Mouse (Mus musculus): ENCODE measurements at regions not wholly inside any gene's neighbourhood (a gene's known extent, or its start where the extent isn't known, plus 50 kb on each side); places are given as distances from the start of the nearest gene placed in this dataset.

GRCm38 (mm10) chr10:98806798-98807535, 107.2 kb upstream of the Atp2b1 start:
- Histone ChIP-seq H3K4me3 (ENCODE audit: insufficient read depth, low read length) (no peak overlapping the region), H3K27ac (ENCODE audit: insufficient read depth, low read length) (no peak overlapping the region), H3K4me1 (ENCODE audit: control insufficient read depth, insufficient read depth, low read length) (no peaks in the 10 kb centered on the region)
- TF ChIP-seq CTCF (IDR thresholded peaks at IDR 0.05; ENCODE audit: borderline replicate concordance, insufficient read depth, low read length) = no peak
- no peak for TF ChIP-seq POLR2A (IDR thresholded peaks at IDR 0.05; ENCODE audit: low read depth, low read length)

GRCm38 (mm10) chr10:98808644-98809043, 105.6 kb upstream of the Atp2b1 start:
- Histone ChIP-seq H3K4me3 (ENCODE audit: insufficient read depth, low read length) (no peak overlapping the region), H3K4me1 (ENCODE audit: control insufficient read depth, insufficient read depth, low read length) (no peaks in the 10 kb centered on the region), H3K27ac (ENCODE audit: insufficient read depth, low read length) (no peak overlapping the region)
- TF ChIP-seq CTCF (IDR thresholded peaks at IDR 0.05; ENCODE audit: borderline replicate concordance, insufficient read depth, low read length) = no peak
- no peak for TF ChIP-seq POLR2A (IDR thresholded peaks at IDR 0.05; ENCODE audit: low read depth, low read length)

GRCm38 (mm10) chr10:98829051-98829450, 85.2 kb upstream of the Atp2b1 start:
- Histone ChIP-seq H3K4me1 (ENCODE audit: control insufficient read depth, insufficient read depth, low read length) (no peaks in the 10 kb centered on the region), H3K27ac (ENCODE audit: insufficient read depth, low read length) (no peak overlapping the region), H3K4me3 (ENCODE audit: insufficient read depth, low read length) (no peak overlapping the region)
- TF ChIP-seq POLR2A (IDR thresholded peaks at IDR 0.05; ENCODE audit: low read depth, low read length) = no peak
- no peak for TF ChIP-seq CTCF (IDR thresholded peaks at IDR 0.05; ENCODE audit: borderline replicate concordance, insufficient read depth, low read length)

- no peak for TF ChIP-seq POLR2A (IDR thresholded peaks at IDR 0.05; ENCODE audit: low read depth, low read length)
- no peak for TF ChIP-seq CTCF (IDR thresholded peaks at IDR 0.05; ENCODE audit: borderline replicate concordance, insufficient read depth, low read length)
- H3K27ac ChIP-seq (ENCODE audit: insufficient read depth, low read length) = no peak overlapping the region
- no peaks in the 10 kb centered on the region for H3K4me1 ChIP-seq (ENCODE audit: control insufficient read depth, insufficient read depth, low read length)
- H3K4me3 ChIP-seq (ENCODE audit: insufficient read depth, low read length) = no peak overlapping the region
Measured at GRCm38 (mm10) chr10:98831488-98831887, 82.7 kb upstream of the Atp2b1 start.

GRCm38 (mm10) chr10:98837289-98838181, 76.7 kb upstream of the Atp2b1 start:
- Histone ChIP-seq H3K27ac (ENCODE audit: insufficient read depth, low read length) (no peak overlapping the region), H3K4me1 (ENCODE audit: control insufficient read depth, insufficient read depth, low read length) (no peaks in the 10 kb centered on the region), H3K4me3 (ENCODE audit: insufficient read depth, low read length) (no peak overlapping the region)
- no peak for TF ChIP-seq CTCF (IDR thresholded peaks at IDR 0.05; ENCODE audit: borderline replicate concordance, insufficient read depth, low read length)

GRCm38 (mm10) chr10:98838926-98839679, 75.1 kb upstream of the Atp2b1 start:
- TF ChIP-seq CTCF (IDR thresholded peaks at IDR 0.05; ENCODE audit: borderline replicate concordance, insufficient read depth, low read length) (no peak), POLR2A (IDR thresholded peaks at IDR 0.05; ENCODE audit: low read depth, low read length) (no peak)
- no peaks in the 10 kb centered on the region for H3K4me1 ChIP-seq (ENCODE audit: control insufficient read depth, insufficient read depth, low read length)
- H3K27ac ChIP-seq (ENCODE audit: insufficient read depth, low read length) = no peak overlapping the region
- H3K4me3 ChIP-seq (ENCODE audit: insufficient read depth, low read length) = no peak overlapping the region

GRCm38 (mm10) chr10:98839963-98840362, 74.2 kb upstream of the Atp2b1 start:
- H3K27ac ChIP-seq (ENCODE audit: insufficient read depth, low read length) = no peak overlapping the region
- H3K4me3 ChIP-seq (ENCODE audit: insufficient read depth, low read length) = no peak overlapping the region
- TF ChIP-seq CTCF (IDR thresholded peaks at IDR 0.05; ENCODE audit: borderline replicate concordance, insufficient read depth, low read length) = no peak
- no peak for TF ChIP-seq POLR2A (IDR thresholded peaks at IDR 0.05; ENCODE audit: low read depth, low read length)
- H3K4me1 ChIP-seq (ENCODE audit: control insufficient read depth, insufficient read depth, low read length) = no peaks in the 10 kb centered on the region

- TF ChIP-seq POLR2A (IDR thresholded peaks at IDR 0.05; ENCODE audit: low read depth, low read length) (no peak), CTCF (IDR thresholded peaks at IDR 0.05; ENCODE audit: borderline replicate concordance, insufficient read depth, low read length) (no peak)
- Histone ChIP-seq H3K4me3 (ENCODE audit: insufficient read depth, low read length) (no peak overlapping the region), H3K4me1 (ENCODE audit: control insufficient read depth, insufficient read depth, low read length) (no peaks in the 10 kb centered on the region), H3K27ac (ENCODE audit: insufficient read depth, low read length) (no peak overlapping the region)
Measured at GRCm38 (mm10) chr10:98840411-98840810, 73.8 kb upstream of the Atp2b1 start.

- no peak for TF ChIP-seq CTCF (IDR thresholded peaks at IDR 0.05; ENCODE audit: borderline replicate concordance, insufficient read depth, low read length)
- no peak for TF ChIP-seq POLR2A (IDR thresholded peaks at IDR 0.05; ENCODE audit: low read depth, low read length)
- H3K4me1 ChIP-seq (ENCODE audit: control insufficient read depth, insufficient read depth, low read length) = no peaks in the 10 kb centered on the region
- H3K27ac ChIP-seq (ENCODE audit: insufficient read depth, low read length) = no peak overlapping the region
- H3K4me3 ChIP-seq (ENCODE audit: insufficient read depth, low read length) = no peak overlapping the region
Measured at GRCm38 (mm10) chr10:98840957-98841831, 73.0 kb upstream of the Atp2b1 start.

Data from embryonic fibroblast, embryonic 13.5 days (primary cell).